Mouse (Mus musculus) bone marrow, adult 2 months (tissue): ENCODE measurements at regions not wholly inside any gene's neighbourhood (a gene's known extent, or its start where the extent isn't known, plus 50 kb on each side); places are given as distances from the start of the nearest gene placed in this dataset.

Source experiments
- CTCF ChIP-seq: fragments of 200-500 bp; IDR thresholded peaks from 2 replicates; pipeline ENCODE4 v1.5.1; 2011; ENCODE audit warnings: low read length, control low read depth; ENCODE audit not compliant: control insufficient read depth, insufficient read depth
- POLR2A ChIP-seq: fragments of 200-500 bp; IDR thresholded peaks from 2 replicates; pipeline ENCODE4 v1.6.1; 2011; ENCODE audit warnings: low read depth, mild to moderate bottlenecking, control low read depth, low read length, borderline replicate concordance; ENCODE audit not compliant: control insufficient read depth

DNA sequence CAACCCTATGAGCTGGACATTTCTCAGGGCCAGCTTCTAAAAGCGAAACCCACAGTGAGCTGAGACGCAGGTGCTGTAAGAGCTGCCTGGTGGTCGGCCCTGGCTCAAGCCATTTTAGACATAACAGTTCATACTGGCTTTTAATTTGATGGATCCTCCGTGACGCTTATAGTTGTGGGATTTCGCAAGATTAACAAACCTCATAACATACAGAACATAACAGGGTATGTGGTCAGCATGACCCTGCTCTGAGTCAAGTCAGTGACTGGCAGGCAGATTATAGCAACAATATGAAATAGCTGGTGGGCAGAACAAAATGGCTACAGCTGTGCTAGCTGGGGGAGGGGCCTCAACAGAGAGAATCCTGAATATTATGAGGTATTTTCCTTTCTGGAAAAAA, 60.6 kb downstream of the Sox4 start:
- TF ChIP-seq CTCF = no peak
- TF ChIP-seq POLR2A = no peak
